Mouse (Mus musculus) ES-Bruce4 (cell line): ENCODE results near the gene Ndufs2. TPM values are rescaled to one million over a fixed set of nuclear protein-coding genes. Genes with fewer than 3 reads are reported as not detected.
A peak's percentile ranks its signal among the peaks of the same experiment; 100 is the strongest.

ENCODE experiments used
- H3K27ac ChIP-seq: 2 replicates; pipeline ENCODE4 v1.5.1; 2012; ENCODE audit warnings: low read length, inconsistent platforms; ENCODE audit not compliant: insufficient read depth
- H3K27me3 ChIP-seq: 2 replicates; pipeline ENCODE4 v1.6.1; 2012; ENCODE audit warnings: mild to moderate bottlenecking, low read length, inconsistent platforms; ENCODE audit not compliant: control insufficient read depth, poor library complexity, insufficient read depth, severe bottlenecking
- H3K36me3 ChIP-seq: 2 replicates; pipeline ENCODE4 v1.6.1; 2012; ENCODE audit warnings: inconsistent platforms, mild to moderate bottlenecking, low read length, moderate library complexity; ENCODE audit not compliant: control insufficient read depth, poor library complexity, insufficient read depth, severe bottlenecking
- H3K4me1 ChIP-seq: one replicate; pipeline ENCODE4 v1.8.1; 2011; ENCODE audit warnings: low read length; ENCODE audit not compliant: control insufficient read depth, insufficient read depth
- H3K4me3 ChIP-seq: 2 replicates; pipeline ENCODE4 v1.5.1; 2011; ENCODE audit warnings: low read depth, mild to moderate bottlenecking, low read length
- H3K9ac ChIP-seq: 2 replicates; pipeline ENCODE4 v1.6.1; 2012; ENCODE audit warnings: low read depth, mild to moderate bottlenecking, inconsistent platforms; ENCODE audit not compliant: poor library complexity, severe bottlenecking
- H3K9me3 ChIP-seq: replicated peaks from 2 replicates; pipeline ENCODE4 v1.6.1; 2012; ENCODE audit warnings: mild to moderate bottlenecking, low read length, inconsistent platforms; ENCODE audit not compliant: control insufficient read depth, poor library complexity, insufficient read depth, severe bottlenecking
- CTCF ChIP-seq: IDR thresholded peaks from one replicate; pipeline ENCODE4 v1.8.1; 2011; ENCODE audit warnings: low read depth, low read length
- EP300 ChIP-seq: IDR thresholded peaks from 2 replicates; pipeline ENCODE4 v1.6.1; 2011; ENCODE audit warnings: low read depth, low read length; ENCODE audit not compliant: insufficient read depth
- POLR2A ChIP-seq: IDR thresholded peaks from one replicate; pipeline ENCODE4 v1.8.1; 2011; ENCODE audit warnings: low read length; ENCODE audit not compliant: insufficient read depth
- polyA plus RNA-seq: library from polyadenylated mRNA; stranded (reverse); fragments of >200 nt; gene quantifications from 2 replicates; pipeline ENCODE4 v1.2.4, GENCODE M21; 2011; ENCODE audit warnings: low read depth; ENCODE audit not compliant: missing spikeins, insufficient read depth, insufficient read length

Ndufs2 gene
- polyA plus RNA-seq, 1 experiment, result 163 TPM

DNA sequence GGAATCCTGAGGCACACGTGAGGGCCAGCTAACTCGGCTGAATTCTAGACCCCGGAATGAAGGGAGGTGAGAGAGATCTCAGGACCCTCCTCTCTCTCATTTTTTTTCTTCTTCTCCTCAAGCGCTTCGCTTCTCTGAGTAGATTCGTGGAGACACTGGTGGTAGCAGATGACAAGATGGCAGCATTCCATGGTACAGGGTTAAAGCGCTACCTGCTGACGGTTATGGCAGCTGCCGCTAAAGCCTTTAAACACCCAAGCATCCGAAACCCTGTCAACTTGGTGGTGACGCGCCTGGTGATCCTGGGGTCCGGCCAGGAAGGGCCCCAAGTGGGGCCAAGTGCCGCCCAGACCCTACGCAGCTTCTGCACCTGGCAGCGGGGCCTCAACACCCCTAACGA lies 1.2 kb upstream of the Ndufs2 start:
- Histone ChIP-seq H3K9me3 (no peaks in the 10 kb centered on the region), H3K4me3 (peak overlapping the region; percentile 4), H3K9ac (peak overlapping the region; percentile 37), H3K27ac (peak overlapping the region; percentile 4; the same call in 1 of the 2 replicates), H3K36me3 (no peaks in the 10 kb centered on the region), H3K27me3 (no peaks in the 10 kb centered on the region), H3K4me1 (peaks cover 8% of the 10 kb centered on the region)
- TF ChIP-seq POLR2A (no peak), CTCF (peak; percentile 34)

DNA sequence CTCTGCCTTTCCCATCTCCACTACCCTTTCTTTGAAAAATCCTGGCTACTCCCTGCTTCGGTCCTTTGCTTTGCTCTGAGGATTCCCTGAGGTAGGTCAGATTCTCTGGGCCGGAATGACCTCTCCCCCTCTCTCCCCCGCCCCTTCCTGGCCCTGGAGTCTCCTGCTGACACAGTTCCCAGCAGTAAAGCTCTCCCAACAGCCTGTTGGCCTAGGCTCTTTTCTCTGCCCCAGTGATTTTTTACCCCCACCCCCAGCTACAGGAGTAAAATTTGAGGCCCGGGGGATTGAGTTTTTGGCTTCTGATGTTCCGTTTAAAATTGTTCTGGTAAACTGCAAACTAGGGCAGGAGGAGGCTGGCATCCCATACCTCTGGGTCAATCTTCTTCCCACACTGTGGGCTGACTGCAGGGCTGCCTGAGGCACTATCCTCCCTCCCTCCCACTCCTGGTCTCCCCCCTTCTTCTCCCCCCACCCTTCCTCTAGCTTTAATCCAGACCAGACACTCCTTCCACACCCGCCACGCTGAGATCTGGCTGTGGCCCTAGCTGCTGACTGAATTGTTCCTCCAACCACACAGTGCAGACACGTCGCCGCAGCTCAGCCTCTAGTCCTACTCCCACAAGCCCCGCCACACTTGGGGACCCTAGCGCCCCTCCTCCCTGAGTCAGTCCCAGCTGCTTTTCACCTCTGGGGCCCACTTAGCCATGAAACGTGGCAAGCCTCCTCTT lies 571 bp upstream of the Ndufs2 start:
- TF ChIP-seq POLR2A (no peak), EP300 (no peak), CTCF (no peak)
- Histone ChIP-seq H3K36me3 (no peaks in the 10 kb centered on the region), H3K27me3 (no peaks in the 10 kb centered on the region), H3K4me3 (peak overlapping the region; percentile 62), H3K27ac (peak overlapping the region; percentile 4; the same call in 1 of the 2 replicates), H3K4me1 (peaks cover 8% of the 10 kb centered on the region), H3K9me3 (no peaks in the 10 kb centered on the region), H3K9ac (peak overlapping the region; percentile 37)

DNA sequence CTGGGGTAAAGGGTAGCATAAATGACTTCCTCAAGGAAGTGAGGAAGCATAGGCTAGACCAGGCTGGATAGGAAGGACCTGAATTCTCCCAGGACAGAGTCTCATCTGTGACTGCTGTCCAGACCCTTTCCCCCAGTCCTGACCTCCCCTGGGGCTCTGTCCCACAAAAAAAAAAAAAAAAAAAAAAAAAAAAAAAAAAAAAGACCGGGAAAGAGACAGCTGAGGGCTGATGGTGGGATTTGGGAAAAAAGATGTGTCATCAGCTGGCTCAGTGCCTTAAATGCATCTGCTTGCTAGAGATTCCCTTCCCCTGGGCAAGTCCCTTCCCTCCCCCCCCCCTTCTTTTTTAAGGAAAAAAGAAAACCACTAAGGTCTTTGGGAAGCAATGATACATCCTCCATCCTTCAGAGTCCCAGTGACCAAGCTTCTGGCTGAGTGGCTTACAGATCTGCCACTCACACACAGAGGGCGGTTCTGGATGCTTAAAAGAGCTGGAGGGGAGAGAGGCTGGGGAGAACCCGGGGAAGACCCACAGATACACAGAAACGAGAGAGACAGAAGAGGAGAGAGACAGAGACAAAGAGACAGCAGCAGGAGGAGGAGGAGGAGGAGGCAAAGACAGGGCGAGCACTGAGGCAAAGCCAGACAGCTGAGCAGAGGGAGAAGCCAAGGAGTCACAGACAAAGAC lies 1.1 kb downstream of the Ndufs2 start, which contains the start of gene Adamts4:
Adamts4 (plus strand) TSS at position 509 of the 688 bp plus-strand sequence.
- peak within 1 kb of the TSS; percentile 37 for H3K9ac ChIP-seq
- peaks cover 4% of the 10 kb centered on the region; the same call in 1 of the 2 replicates for H3K36me3 ChIP-seq
- TF ChIP-seq POLR2A (no peak), CTCF (no peak), EP300 (no peak)
- no peaks in the 10 kb centered on the region for H3K27me3 ChIP-seq
- H3K27ac ChIP-seq, result no peak within 1 kb of the TSS; the same call in 1 of the 2 replicates
- H3K4me3 ChIP-seq, result peak within 1 kb of the TSS; percentile 62
- H3K4me1 ChIP-seq, result peaks cover 8% of the 10 kb centered on the region
- no peaks in the 10 kb centered on the region for H3K9me3 ChIP-seq

DNA sequence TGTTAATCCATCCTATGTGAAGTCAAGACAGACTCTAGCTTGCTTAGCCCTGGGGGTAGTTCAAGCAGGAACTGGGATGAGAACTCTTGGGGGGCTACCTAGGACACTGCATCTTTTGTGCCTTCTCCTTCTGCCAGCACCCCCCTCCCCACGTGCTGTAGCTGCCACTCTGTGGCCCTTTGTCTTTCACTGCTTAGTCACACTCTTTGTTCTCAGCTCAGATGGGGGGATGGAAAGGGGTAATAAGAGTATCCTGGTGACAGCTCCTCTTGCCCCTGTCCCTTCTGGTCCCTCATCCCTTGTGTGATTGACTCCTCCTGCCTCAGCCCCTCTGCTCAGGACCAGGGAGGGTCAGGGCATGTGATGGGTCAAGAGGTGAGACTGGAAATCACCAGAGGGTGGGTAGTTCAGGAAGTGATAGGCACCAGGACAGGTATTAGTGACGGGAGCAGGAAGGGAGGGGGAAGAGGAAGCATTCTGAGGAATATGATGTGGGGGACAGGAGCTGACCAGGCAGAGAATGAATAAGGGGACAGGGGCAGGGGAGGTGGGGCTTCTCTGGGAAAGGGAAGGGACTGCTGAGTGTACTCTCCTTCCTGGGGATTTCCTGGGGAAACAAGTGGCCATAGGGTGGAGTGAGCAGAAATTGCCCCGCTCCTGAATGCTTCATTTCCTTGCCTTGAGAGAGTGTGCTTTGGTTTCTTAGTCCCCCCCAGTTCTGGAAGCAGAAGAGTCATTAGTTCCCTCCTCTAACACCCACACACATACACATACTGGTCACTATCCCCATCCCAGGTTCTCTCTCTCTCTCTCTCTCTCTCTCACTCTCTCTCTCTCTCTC lies 2.6 kb downstream of the Ndufs2 start:
- peak overlapping the region; percentile 92 for H3K27ac ChIP-seq
- TF ChIP-seq CTCF, result no peak
- no peak for TF ChIP-seq POLR2A
- H3K4me1 ChIP-seq, result peaks cover 8% of the 10 kb centered on the region
- no peaks in the 10 kb centered on the region for H3K9me3 ChIP-seq
- H3K36me3 ChIP-seq, result peaks cover 13% of the 10 kb centered on the region
- H3K4me3 ChIP-seq, result no peak overlapping the region
- no peak overlapping the region for H3K9ac ChIP-seq
- H3K27me3 ChIP-seq, result no peaks in the 10 kb centered on the region

DNA sequence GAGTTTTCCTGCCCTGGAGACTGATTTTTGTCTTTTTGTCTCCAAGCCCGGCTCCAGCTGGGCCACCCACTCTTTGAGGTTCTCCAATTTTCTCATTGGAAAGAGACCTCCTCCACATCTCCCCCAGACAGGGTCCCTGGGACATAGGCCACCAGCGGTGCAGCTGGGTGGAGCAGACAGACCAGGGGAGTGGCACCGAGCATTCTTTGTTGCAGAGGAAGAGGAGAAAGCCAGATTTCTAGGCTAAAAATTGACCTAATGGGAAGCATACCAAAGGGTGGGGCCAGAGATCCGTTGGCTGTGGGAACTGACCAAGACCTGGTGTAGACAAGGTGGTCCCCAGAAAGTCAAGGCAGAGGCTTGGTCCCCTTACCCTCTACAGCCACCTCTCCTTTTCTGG lies 3.3 kb downstream of the Ndufs2 start:
- Histone ChIP-seq H3K4me1 (peaks cover 10% of the 10 kb centered on the region), H3K4me3 (peak overlapping the region; percentile 77; the same call in 1 of the 2 replicates), H3K36me3 (peaks cover 14% of the 10 kb centered on the region), H3K9ac (peak overlapping the region; percentile 52; the same call in 1 of the 2 replicates), H3K27me3 (no peaks in the 10 kb centered on the region), H3K9me3 (no peaks in the 10 kb centered on the region), H3K27ac (peak overlapping the region; percentile 92)
- TF ChIP-seq CTCF, result no peak
- TF ChIP-seq EP300, result no peak
- no peak for TF ChIP-seq POLR2A
